Mouse (Mus musculus) MEL (cell line): ENCODE results near the gene Fam189b. TPM values are rescaled to one million over a fixed set of nuclear protein-coding genes. Genes with fewer than 3 reads are reported as not detected.

ENCODE experiments used
- DNase-seq: peaks from one replicate; pipeline ENCODE4 v3.0.0; 2011; ENCODE audit warnings: low read depth, low spot score
- H3K27ac ChIP-seq: 2 replicates; pipeline ENCODE4 v1.5.1; 2012; ENCODE audit warnings: low read depth, mild to moderate bottlenecking, control low read depth, low read length, moderate library complexity; ENCODE audit not compliant: control insufficient read depth
- H3K27me3 ChIP-seq, 2 experiments: fragments of 150-350 bp in 1 of 2; sonication (generic) in 1 of 2; 2 replicates each; pipeline ENCODE4 v1.6.1; 2012; ENCODE audit warnings: low read length in 2 of 2, mild to moderate bottlenecking in 2 of 2, improper control_type of control experiment in 1 of 2, moderate library complexity in 1 of 2; ENCODE audit not compliant: insufficient read depth in 2 of 2, control insufficient read depth in 1 of 2
- H3K36me3 ChIP-seq, 2 experiments: 2 replicates each; pipeline ENCODE4 v1.6.1; 2012 to 2014; ENCODE audit warnings: low read length in 2 of 2, improper control_type of control experiment in 1 of 2, inconsistent platforms in 1 of 2, mild to moderate bottlenecking in 1 of 2; ENCODE audit not compliant: insufficient read depth in 2 of 2, control insufficient read depth in 1 of 2
- H3K4me1 ChIP-seq, 2 experiments: fragments of 150-350 bp in 1 of 2; sonication (generic) in 1 of 2; 2 replicates each; pipeline ENCODE4 v1.6.1; 2012; ENCODE audit warnings: low read length in 2 of 2, improper control_type of control experiment in 1 of 2, mild to moderate bottlenecking in 1 of 2; ENCODE audit not compliant: insufficient read depth in 2 of 2, control insufficient read depth in 1 of 2
- H3K4me3 ChIP-seq, 2 experiments: fragments of 150-350 bp in 1 of 2; sonication (generic) in 1 of 2; 2 replicates each; pipeline ENCODE4 v1.5.1; 2012; ENCODE audit warnings: low read depth in 2 of 2, low read length in 2 of 2, mild to moderate bottlenecking in 2 of 2, moderate library complexity in 2 of 2, control low read depth in 1 of 2, improper control_type of control experiment in 1 of 2; ENCODE audit not compliant: control insufficient read depth in 1 of 2, insufficient read depth in 1 of 2
- H3K79me2 ChIP-seq: 2 replicates; pipeline ENCODE4 v1.6.1; 2012; ENCODE audit warnings: mild to moderate bottlenecking, low read length, moderate library complexity; ENCODE audit not compliant: control insufficient read depth, poor library complexity, insufficient read depth
- H3K9ac ChIP-seq: 2 replicates; pipeline ENCODE4 v1.6.1; 2012; ENCODE audit warnings: low read depth, mild to moderate bottlenecking, control low read depth, low read length, moderate library complexity; ENCODE audit not compliant: control insufficient read depth, poor library complexity, severe bottlenecking
- H3K9me3 ChIP-seq: fragments of 150-350 bp; sonication (generic); replicated peaks from 2 replicates; pipeline ENCODE4 v1.6.1; 2012; ENCODE audit warnings: mild to moderate bottlenecking, low read length, improper control_type of control experiment, moderate library complexity; ENCODE audit not compliant: insufficient read depth
- CHD2 ChIP-seq: IDR thresholded peaks from 2 replicates; pipeline ENCODE4 v1.6.1; 2011; ENCODE audit warnings: low read length, improper control_type of control experiment
- EP300 ChIP-seq, 2 experiments: IDR thresholded peaks; 2 replicates each; pipeline ENCODE4 v1.6.1; 2011; ENCODE audit warnings: improper control_type of control experiment in 2 of 2, low read length in 2 of 2, low read depth in 1 of 2, mild to moderate bottlenecking in 1 of 2
- HCFC1 ChIP-seq: IDR thresholded peaks from 2 replicates; pipeline ENCODE4 v1.6.1; 2012; ENCODE audit warnings: low read depth, mild to moderate bottlenecking, inconsistent platforms, low read length, improper control_type of control experiment, moderate library complexity
- JUND ChIP-seq: IDR thresholded peaks from 2 replicates; pipeline ENCODE4 v1.6.1; 2011; ENCODE audit warnings: low read depth, mild to moderate bottlenecking, improper control_type of control experiment, low read length
- KAT2A ChIP-seq: conservative IDR thresholded peaks from 2 replicates; pipeline ENCODE4 v1.6.1; 2012; ENCODE audit warnings: low read depth, low read length, improper control_type of control experiment, inconsistent platforms
- MAX ChIP-seq: IDR thresholded peaks from 2 replicates; pipeline ENCODE4 v1.6.1; 2011; ENCODE audit warnings: low read length, improper control_type of control experiment
- MEF2A ChIP-seq: IDR thresholded peaks from 2 replicates; pipeline ENCODE4 v1.6.1; 2014; ENCODE audit warnings: low read depth, mild to moderate bottlenecking, inconsistent platforms, low read length, improper control_type of control experiment; ENCODE audit not compliant: poor library complexity, insufficient replicate concordance, severe bottlenecking; ENCODE audit errors: extremely low read depth
- MYB ChIP-seq: IDR thresholded peaks from 2 replicates; pipeline ENCODE4 v1.6.1; 2011; ENCODE audit warnings: mild to moderate bottlenecking, low read depth, low read length, improper control_type of control experiment
- NELFE ChIP-seq: IDR thresholded peaks from 2 replicates; pipeline ENCODE4 v1.6.1; 2011; ENCODE audit warnings: low read depth, low read length, improper control_type of control experiment
- NRF1 ChIP-seq: IDR thresholded peaks from 2 replicates; pipeline ENCODE4 v1.6.1; 2014; ENCODE audit warnings: low read depth, mild to moderate bottlenecking, inconsistent platforms, low read length, improper control_type of control experiment, moderate library complexity; ENCODE audit not compliant: poor library complexity, insufficient read depth, severe bottlenecking
- RCOR1 ChIP-seq: IDR thresholded peaks from 2 replicates; pipeline ENCODE4 v1.6.1; 2012; ENCODE audit warnings: low read depth, mild to moderate bottlenecking, inconsistent platforms, low read length, improper control_type of control experiment
- SIN3A ChIP-seq: IDR thresholded peaks from 2 replicates; pipeline ENCODE4 v1.6.1; 2012; ENCODE audit warnings: low read length, improper control_type of control experiment, inconsistent platforms
- TBP ChIP-seq: IDR thresholded peaks from 2 replicates; pipeline ENCODE4 v1.8.0; 2011; ENCODE audit warnings: low read depth, low read length, improper control_type of control experiment
- USF2 ChIP-seq, 2 experiments: IDR thresholded peaks; 2 replicates each; pipeline ENCODE4 v1.6.1; 2011 to 2012; ENCODE audit warnings: improper control_type of control experiment in 2 of 2, low read length in 2 of 2, borderline replicate concordance in 1 of 2, inconsistent platforms in 1 of 2, low read depth in 1 of 2, mild to moderate bottlenecking in 1 of 2; ENCODE audit not compliant: insufficient read depth in 1 of 2
- ZKSCAN1 ChIP-seq: IDR thresholded peaks from 2 replicates; pipeline ENCODE4 v1.6.1; 2012; ENCODE audit warnings: low read depth, mild to moderate bottlenecking, inconsistent platforms, low read length, improper control_type of control experiment, moderate library complexity
- ZNF384 ChIP-seq: IDR thresholded peaks from 2 replicates; pipeline ENCODE4 v1.6.1; 2012; ENCODE audit warnings: low read depth, mild to moderate bottlenecking, inconsistent platforms, low read length, improper control_type of control experiment
- polyA plus RNA-seq, 2 experiments: library from polyadenylated mRNA; stranded (reverse) in 1 of 2; unstranded in 1 of 2; fragments of >175 nt in 1 of 2; fragments of >200 nt in 1 of 2; gene quantifications; 2 replicates each; pipeline versions ENCODE4 v1.2.1 to v1.2.4; 2012; ENCODE audit warnings: low replicate concordance in 2 of 2, low read depth in 1 of 2; ENCODE audit not compliant: insufficient read length in 2 of 2, insufficient read depth in 1 of 2, missing spikeins in 1 of 2
- total RNA-seq: library from RNA; depleted of rRNA; stranded (reverse); fragments of 300-350 nt; gene quantifications from 2 replicates; pipeline ENCODE4 v1.2.3, GENCODE M21; 2012

Fam189b gene
- total and polyA plus RNA-seq, 3 experiments: 7.0 to 35.3 TPM; not detected in 1

GRCm38 (mm10) chr3:89161786-89162185, 21.2 kb upstream of the Fam189b start:
- Histone ChIP-seq H3K27ac (no peak overlapping the region), H3K9ac (no peak overlapping the region), H3K4me1 (peaks cover 10 to 29% of the 10 kb centered on the region in 2 experiments), H3K36me3 (peaks cover 0 to 21% of the 10 kb centered on the region in 2 experiments; a peak in 2 of 4 replicates), H3K4me3 (no peak overlapping the region), H3K79me2 (peaks cover 22% of the 10 kb centered on the region), H3K27me3 (no peaks in the 10 kb centered on the region), H3K9me3 (no peaks in the 10 kb centered on the region)
- TF ChIP-seq ZNF384 (peak; percentile 53; the same call in 1 of the 2 replicates), KAT2A (no peak)
- DNase-seq: no peak

GRCm38 (mm10) chr3:89163123-89163522, 19.8 kb upstream of the Fam189b start:
- peak; percentile 64 for DNase-seq
- Histone ChIP-seq H3K4me1 (peaks cover 10 to 26% of the 10 kb centered on the region in 2 experiments), H3K27ac (peak overlapping the region; percentile 89), H3K9me3 (no peaks in the 10 kb centered on the region), H3K36me3 (peaks cover 7 to 19% of the 10 kb centered on the region in 2 experiments), H3K4me3 (peak overlapping the region; percentile 76 to 80), H3K27me3 (no peaks in the 10 kb centered on the region), H3K79me2 (peaks cover 27% of the 10 kb centered on the region), H3K9ac (peak overlapping the region; percentile 95)
- peak; percentile 50; the same call in 1 of the 2 replicates for TF ChIP-seq JUND
- TF ChIP-seq NELFE: no peak

GRCm38 (mm10) chr3:89163643-89164245, 19.2 kb upstream of the Fam189b start:
- peak; percentile 75 for DNase-seq
- Histone ChIP-seq H3K4me1 (peaks cover 10 to 26% of the 10 kb centered on the region in 2 experiments), H3K27ac (peak overlapping the region; percentile 89), H3K79me2 (peaks cover 27% of the 10 kb centered on the region), H3K36me3 (peaks cover 8 to 19% of the 10 kb centered on the region in 2 experiments), H3K9me3 (no peaks in the 10 kb centered on the region), H3K27me3 (no peaks in the 10 kb centered on the region), H3K9ac (peak overlapping the region; percentile 95), H3K4me3 (peak overlapping the region; percentile 76 to 80)
- no peak for TF ChIP-seq JUND
- no peak for TF ChIP-seq CHD2
- TF ChIP-seq HCFC1: peak; percentile 8; the same call in 1 of the 2 replicates
- TF ChIP-seq RCOR1: peak; percentile 21; the same call in 1 of the 2 replicates
- TF ChIP-seq ZKSCAN1: 0 out of 2 replicates have a peak, but pooled peaks have one; percentile 22
- peak; percentile 16; the same call in 1 of the 2 replicates for TF ChIP-seq MAX
- TF ChIP-seq NRF1: 0 out of 2 replicates have a peak, but pooled peaks have one; percentile 5
- no peak for TF ChIP-seq NELFE
- TF ChIP-seq TBP: peak; percentile 57; the same call in 1 of the 2 replicates
- TF ChIP-seq SIN3A: no peak; the same call in 1 of the 2 replicates
- TF ChIP-seq MEF2A: no peak
- 0 out of 4 replicates have a peak, but pooled peaks of 1 of the 2 experiments have one; percentile 28 for TF ChIP-seq EP300 (IDR thresholded peaks at IDR 0.05; ENCODE audit: low read depth in 1 of 2, low read length in 2 of 2)
- TF ChIP-seq USF2 (IDR thresholded peaks at IDR 0.05; ENCODE audit: borderline replicate concordance in 1 of 2, insufficient read depth in 1 of 2, low read depth in 1 of 2, low read length in 2 of 2): no peak
- TF ChIP-seq MYB: no peak
- peak; percentile 92 for TF ChIP-seq ZNF384
